Comparison of ENCODE assay signal across 10 mouse cellular contexts in the genomic region with DNA sequence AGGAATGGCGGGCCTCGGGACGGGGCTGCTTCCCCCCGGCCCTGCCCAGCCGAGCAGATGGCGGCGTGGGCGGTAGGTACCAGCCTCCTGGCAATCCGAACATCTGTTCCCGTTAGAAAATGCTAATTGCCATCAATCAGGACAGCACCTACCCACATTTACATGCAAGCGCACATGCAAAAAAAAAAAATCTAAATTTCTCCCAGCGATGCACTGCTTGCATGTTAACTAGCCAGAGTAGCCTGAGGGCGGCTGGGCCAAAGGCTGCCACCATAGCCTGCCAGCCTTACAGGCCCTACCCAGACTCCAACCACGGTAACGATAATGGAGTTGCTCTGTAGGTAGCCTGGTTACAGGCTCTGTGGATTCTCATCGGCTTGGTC.
DNase-seq lines count a peak whose midpoint lies in the region; ATAC-seq lines count a peak whose summit lies in the region.
"Had no signal": no experiment of that assay in that cellular context is flagged by ENCODE, and none has a peak within 500 bp of the region (broad histone marks: within the 10 kb centered on the region; RNA-seq: fewer than 3 reads in every experiment).

No protein-coding gene starts in this region.

- H3K4me3 ChIP-seq in embryonic facial prominence, embryonic 12.5 days, result no peak overlapping the region
- H3K4me3 ChIP-seq in hindbrain, embryonic 16.5 days (ENCODE audit: low read length), result no peak overlapping the region
- no peak overlapping the region for H3K4me3 ChIP-seq in midbrain, embryonic 10.5 days
- H3K4me3 ChIP-seq: lung, embryonic 15.5 days; stomach, embryonic 15.5 days had no signal

- no peaks in the 10 kb centered on the region for H3K9me3 ChIP-seq in embryonic facial prominence, embryonic 12.5 days
- no peaks in the 10 kb centered on the region for H3K9me3 ChIP-seq in hindbrain, embryonic 16.5 days (ENCODE audit: control insufficient read depth, low read length)
- no peaks in the 10 kb centered on the region for H3K9me3 ChIP-seq in midbrain, embryonic 10.5 days (replicated peaks)
- H3K9me3 ChIP-seq: lung, embryonic 15.5 days; stomach, embryonic 15.5 days had no signal

- peak overlapping the region; percentile 30; the same call in 1 of the 2 replicates for H3K27ac ChIP-seq in embryonic facial prominence, embryonic 12.5 days
- peak overlapping the region; percentile 88 for H3K27ac ChIP-seq in hindbrain, embryonic 16.5 days (ENCODE audit: low read depth, low read length)
- peak overlapping the region; percentile 80 for H3K27ac ChIP-seq in midbrain, embryonic 10.5 days (replicated peaks)
- H3K27ac ChIP-seq: lung, embryonic 15.5 days; stomach, embryonic 15.5 days had no signal

- peak; percentile 37 for DNase-seq in A20 (ENCODE audit: low read depth, low spot score)
- no peak for DNase-seq in midbrain, embryonic 10.5 days (ENCODE audit: low spot score)
- DNase-seq in spleen, postnatal 14 days (ENCODE audit: low spot score in 2 of 2), result no peak
- no peak for DNase-seq in liver
- no peak for DNase-seq in adipocyte (ENCODE audit: low spot score)
- no peak for DNase-seq in urinary bladder, postnatal 36 days (ENCODE audit: low spot score in 2 of 2)

- no peak for ATAC-seq in embryonic facial prominence, embryonic 12.5 days (ENCODE audit: insufficient number of reproducible peaks, insufficient read depth, low FRiP score, low TSS enrichment)
- peak; percentile 45 for ATAC-seq in hindbrain, embryonic 16.5 days

- H3K27me3 ChIP-seq in embryonic facial prominence, embryonic 12.5 days, result no peaks in the 10 kb centered on the region
- H3K27me3 ChIP-seq in hindbrain, embryonic 16.5 days (replicated peaks; ENCODE audit: control insufficient read depth, insufficient read depth, low read length), result no peaks in the 10 kb centered on the region
- H3K27me3 ChIP-seq in midbrain, embryonic 10.5 days (ENCODE audit: low read depth, poor library complexity, severe bottlenecking), result no peaks in the 10 kb centered on the region
- H3K27me3 ChIP-seq: lung, embryonic 15.5 days; stomach, embryonic 15.5 days had no signal

- H3K4me2 ChIP-seq in embryonic facial prominence, embryonic 12.5 days (replicated peaks), result no peak overlapping the region
- peak overlapping the region; percentile 29; the same call in 1 of the 2 replicates for H3K4me2 ChIP-seq in hindbrain, embryonic 16.5 days (ENCODE audit: low read length)
- H3K4me2 ChIP-seq: lung, embryonic 15.5 days; stomach, embryonic 15.5 days had no signal

- 54% methylated on average over 16 of the region's 16 CpGs for WGBS in embryonic facial prominence, embryonic 12.5 days
- WGBS in hindbrain, embryonic 16.5 days, result 37% methylated on average over 16 of the region's 16 CpGs
- 87% methylated on average over 16 of the region's 16 CpGs for WGBS in midbrain, embryonic 10.5 days

- no peak overlapping the region for H3K9ac ChIP-seq in embryonic facial prominence, embryonic 12.5 days
- H3K9ac ChIP-seq in hindbrain, embryonic 16.5 days (ENCODE audit: low read depth, low read length), result peak overlapping the region; percentile 51
- H3K9ac ChIP-seq: lung, embryonic 15.5 days; stomach, embryonic 15.5 days had no signal

- H3K36me3 ChIP-seq in embryonic facial prominence, embryonic 12.5 days, result no peaks in the 10 kb centered on the region
- H3K36me3 ChIP-seq in hindbrain, embryonic 16.5 days (ENCODE audit: control insufficient read depth, insufficient read depth, low read length), result no peaks in the 10 kb centered on the region
- no peaks in the 10 kb centered on the region for H3K36me3 ChIP-seq in midbrain, embryonic 10.5 days
- H3K36me3 ChIP-seq: lung, embryonic 15.5 days; stomach, embryonic 15.5 days had no signal

- peaks cover 29% of the 10 kb centered on the region for H3K4me1 ChIP-seq in embryonic facial prominence, embryonic 12.5 days
- H3K4me1 ChIP-seq in hindbrain, embryonic 16.5 days (ENCODE audit: control insufficient read depth, insufficient read depth, low read depth, low read length), result peaks cover 42% of the 10 kb centered on the region
- H3K4me1 ChIP-seq in midbrain, embryonic 10.5 days, result peaks cover 35% of the 10 kb centered on the region
- H3K4me1 ChIP-seq: stomach, embryonic 15.5 days had no signal

Comparison
In these comparisons a context has a peak if more than half of its experiments do, and no peak if none do; other contexts are left out.
1. H3K27ac ChIP-seq: peak in every context shown above with its lines; median percentile 88 in hindbrain, embryonic 16.5 days; 80 in midbrain, embryonic 10.5 days; 30 in embryonic facial prominence, embryonic 12.5 days.